Mouse (Mus musculus) cerebellum, adult 9-11 months (tissue): ENCODE measurements around the gene 9330182L06Rik.

Source experiments
- DNase-seq: peaks from one replicate; pipeline ENCODE4 v3.0.0; 2022

Gene 9330182L06Rik

DNA sequence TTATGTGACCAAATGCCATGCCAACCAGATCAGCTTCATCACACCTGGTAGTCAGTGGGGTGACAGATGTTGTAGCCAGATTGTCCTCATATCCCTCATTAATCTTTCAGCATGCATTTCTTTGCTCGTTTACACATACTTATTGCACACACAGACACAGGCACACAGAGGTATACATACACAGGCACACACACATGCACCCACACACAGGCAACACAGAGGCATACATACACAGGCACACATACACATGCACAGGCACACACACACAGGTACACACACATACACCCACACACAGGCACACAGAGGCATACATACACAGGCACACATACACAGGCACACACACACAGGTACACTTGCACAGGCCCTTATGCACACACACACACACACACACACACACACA is 99.0 kb downstream of the 9330182L06Rik start:
- DNase-seq, result no peak

DNA sequence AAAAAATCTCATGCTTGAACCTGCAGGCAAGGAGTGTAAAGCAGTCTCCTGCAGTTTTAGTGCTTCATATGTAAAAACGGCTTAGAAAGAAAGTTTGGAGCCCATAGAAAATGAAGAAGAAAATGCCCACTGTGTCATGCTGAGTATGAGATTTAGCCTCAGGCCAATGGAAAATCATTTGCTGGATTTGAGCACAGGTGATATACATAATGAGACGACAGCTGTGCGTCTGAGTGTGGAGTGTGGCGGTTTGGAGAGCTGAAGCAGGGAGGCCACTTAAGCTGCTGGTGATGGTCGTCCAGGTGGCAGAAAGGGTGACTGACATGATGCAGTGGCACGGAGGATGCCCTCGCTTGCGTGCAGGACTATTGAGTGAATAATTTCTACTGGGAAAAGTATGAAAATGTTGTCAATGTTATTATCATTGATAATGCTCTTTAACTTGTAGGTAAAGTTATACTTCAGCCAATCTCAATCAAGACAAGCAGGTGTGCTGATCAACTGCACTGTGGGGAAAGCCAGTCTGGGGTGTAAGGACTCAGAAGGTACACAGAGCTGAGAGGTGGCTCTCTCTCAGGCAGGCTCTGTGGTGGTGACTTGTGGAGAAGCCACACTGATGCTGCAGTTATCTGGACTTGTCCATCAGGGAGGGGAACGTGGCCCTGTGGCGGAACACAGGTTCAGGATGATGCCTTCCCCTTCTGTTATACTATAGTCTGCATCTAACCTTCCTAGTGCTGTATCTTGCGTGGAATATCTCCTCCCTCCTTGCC is 102.2 kb downstream of the 9330182L06Rik start:
- no peak for DNase-seq

DNA sequence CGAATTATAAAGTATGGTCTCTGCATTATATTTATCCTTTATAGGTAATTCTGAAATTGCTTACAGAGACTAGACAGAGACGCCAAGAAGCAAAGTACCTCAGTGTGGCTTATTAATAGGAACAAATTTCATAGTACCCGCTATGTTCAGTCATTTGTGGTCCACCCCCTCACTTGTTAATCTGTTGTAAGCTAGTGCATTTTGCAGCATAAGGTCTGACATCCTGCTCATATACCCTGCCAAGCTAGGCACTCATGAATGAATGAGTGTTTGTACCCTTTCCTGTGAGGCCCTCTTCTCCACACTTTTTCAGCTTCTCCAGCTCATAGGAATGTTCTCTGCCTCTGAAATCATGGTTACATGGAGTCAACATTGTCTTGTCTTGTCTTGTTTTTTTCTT is 105.2 kb downstream of the 9330182L06Rik start:
- DNase-seq, result no peak

DNA sequence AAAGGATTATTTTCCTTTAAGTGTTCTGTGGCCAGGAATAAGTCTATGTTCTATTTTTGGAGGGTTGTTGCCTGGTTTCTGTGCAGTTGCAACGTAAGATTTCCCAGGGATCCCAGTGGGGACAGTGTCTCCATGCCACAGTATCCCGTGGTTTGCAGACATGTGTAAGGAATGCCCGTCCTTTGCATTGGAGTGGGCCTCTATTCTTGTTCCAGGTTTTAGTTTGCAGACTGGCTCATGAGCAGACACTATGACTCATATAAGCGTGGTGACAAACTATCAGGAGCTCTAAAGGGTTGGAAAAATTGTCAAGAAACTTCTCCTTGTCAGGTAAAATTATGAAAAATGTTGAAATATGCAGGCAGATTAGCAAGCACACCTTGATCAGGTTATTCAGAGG is 107.4 kb downstream of the 9330182L06Rik start:
- DNase-seq, result no peak

DNA sequence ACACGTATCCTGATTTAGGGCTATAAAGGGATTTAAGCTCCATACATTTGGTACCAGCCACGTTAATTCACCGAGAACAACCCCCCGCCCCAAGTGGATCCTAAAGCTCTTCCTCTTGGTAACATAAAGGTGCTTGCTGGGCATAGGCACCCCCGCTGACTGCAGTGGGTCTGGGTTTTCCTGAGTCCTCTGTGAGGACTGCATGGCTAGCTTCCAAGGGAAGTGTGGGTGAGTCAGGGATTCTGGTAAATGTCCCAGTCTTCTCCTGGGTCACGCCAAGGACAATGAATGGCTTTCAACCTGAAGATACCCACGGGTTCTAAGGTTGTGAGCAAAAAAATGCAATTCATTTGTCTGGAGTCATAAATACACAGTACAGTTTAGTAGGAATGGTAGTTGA is 124.0 kb downstream of the 9330182L06Rik start:
- DNase-seq, result peak; percentile 32

DNA sequence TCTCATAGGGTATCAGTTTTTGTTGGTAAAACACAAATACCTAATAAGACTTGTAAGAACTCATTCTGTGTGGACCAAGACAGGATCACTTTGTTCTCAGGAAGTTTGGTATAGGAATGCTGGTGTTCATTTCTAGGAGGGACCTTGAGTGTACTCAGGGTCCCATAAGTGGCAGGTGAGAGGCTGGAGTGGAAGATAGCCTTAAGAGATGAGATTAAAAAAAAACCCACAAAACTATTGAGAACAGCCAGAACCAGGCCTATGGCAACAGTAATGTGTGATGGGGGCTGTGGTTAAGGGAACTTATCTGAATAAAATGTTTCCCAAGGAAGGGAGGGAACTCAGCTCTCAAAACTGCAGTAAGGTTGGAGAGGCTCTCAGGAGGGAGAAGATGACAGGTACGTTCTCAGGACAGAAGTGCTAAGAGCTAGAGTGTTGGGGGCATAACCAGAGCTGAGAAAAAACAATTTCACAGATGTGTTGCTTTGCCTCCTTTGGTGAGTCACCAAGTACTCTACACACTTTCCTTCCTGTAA is 126.0 kb downstream of the 9330182L06Rik start:
- DNase-seq, result no peak

DNA sequence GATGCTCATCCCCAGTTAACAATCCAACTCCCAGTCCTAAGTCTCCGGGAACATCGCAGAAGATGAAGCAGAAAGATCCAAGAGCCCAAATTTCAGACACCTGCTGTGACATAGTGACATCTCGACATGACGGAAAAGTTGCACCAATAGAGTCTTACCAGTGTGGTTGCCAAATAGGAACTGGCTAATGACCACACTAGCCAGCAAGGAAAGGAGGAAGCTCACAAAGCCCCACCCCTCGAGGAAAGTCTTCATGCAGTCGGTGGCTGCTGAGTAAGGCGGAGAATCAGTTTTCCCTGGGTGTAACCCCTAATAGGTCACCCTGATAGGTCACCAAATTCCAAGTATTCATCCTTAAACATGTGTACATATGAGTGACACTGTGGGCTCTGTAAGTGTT is 151.2 kb downstream of the 9330182L06Rik start:
- DNase-seq, result no peak

DNA sequence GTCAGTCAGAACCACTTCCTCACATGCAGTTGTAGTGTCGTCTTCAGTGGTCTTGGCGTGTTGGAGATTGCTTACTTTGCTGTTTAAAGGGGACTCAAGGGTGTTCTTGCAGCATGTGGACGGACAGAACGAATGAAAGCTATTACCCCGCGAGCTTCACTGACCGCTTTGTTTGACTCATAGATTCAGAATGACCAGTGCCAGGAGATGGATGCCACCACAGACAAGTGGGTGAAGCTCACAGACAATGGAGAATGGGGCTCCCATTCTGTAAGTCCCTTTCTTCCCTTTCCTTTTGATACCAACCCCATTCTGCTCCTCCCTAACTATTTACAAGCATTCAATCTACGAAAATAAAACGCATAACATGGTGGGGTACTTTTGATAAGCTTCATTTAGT is 151.9 kb downstream of the 9330182L06Rik start:
- no peak for DNase-seq

DNA sequence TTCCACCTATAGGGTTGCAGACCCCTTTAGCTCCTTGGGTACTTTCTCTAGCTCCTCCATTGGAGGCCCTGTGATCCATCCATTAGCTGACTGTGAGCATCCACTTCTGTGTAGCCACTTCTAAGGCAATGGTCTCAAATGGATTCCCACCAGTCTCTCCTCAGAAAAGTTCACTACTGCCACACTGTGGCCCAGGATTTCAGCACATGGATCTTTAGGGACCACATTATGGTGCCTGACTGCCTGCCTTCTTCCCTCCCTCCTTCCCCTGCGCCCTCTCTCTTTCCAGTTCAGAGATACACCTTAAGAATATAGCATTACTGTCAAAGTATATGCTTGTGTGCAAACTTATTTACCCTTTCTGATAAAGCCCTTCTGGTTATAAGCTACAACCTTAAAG is 154.0 kb downstream of the 9330182L06Rik start:
- no peak for DNase-seq

DNA sequence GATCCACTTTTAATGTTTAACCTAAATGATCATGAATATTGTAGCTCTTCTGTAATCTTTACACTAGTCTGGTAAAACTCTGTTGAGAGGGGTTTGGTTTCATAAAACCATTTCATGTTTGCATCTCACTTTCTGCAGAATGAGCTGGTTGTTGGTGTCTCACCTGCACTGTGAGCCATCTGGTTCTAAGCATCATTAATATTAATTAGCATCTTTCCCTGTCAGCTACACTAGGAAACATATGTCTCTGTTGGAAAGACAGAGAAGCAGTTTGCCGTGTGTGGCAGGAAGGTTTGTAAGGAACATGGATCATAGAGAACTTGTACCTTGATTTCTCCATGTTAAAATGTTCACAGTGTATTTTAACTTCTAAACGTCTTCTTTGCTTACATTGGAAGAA is 158.5 kb downstream of the 9330182L06Rik start:
- DNase-seq, result no peak

DNA sequence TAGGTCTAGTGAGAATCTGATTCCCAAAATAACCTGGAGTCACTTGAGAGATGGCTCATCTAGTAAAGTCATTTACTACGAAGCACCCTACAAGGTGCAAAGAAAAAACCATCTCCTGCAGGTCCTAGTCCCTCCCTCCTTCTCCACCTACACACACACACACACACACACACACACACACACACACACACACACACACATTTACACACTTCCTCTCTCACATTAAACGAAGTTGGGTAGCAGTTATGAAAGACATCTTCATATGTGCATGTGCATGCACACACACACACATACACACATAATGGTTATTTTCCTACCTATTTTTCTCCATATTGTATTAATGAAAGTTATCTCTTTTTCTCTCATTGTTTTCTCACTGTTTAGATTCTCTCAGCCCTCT is 161.2 kb downstream of the 9330182L06Rik start:
- DNase-seq, result no peak

DNA sequence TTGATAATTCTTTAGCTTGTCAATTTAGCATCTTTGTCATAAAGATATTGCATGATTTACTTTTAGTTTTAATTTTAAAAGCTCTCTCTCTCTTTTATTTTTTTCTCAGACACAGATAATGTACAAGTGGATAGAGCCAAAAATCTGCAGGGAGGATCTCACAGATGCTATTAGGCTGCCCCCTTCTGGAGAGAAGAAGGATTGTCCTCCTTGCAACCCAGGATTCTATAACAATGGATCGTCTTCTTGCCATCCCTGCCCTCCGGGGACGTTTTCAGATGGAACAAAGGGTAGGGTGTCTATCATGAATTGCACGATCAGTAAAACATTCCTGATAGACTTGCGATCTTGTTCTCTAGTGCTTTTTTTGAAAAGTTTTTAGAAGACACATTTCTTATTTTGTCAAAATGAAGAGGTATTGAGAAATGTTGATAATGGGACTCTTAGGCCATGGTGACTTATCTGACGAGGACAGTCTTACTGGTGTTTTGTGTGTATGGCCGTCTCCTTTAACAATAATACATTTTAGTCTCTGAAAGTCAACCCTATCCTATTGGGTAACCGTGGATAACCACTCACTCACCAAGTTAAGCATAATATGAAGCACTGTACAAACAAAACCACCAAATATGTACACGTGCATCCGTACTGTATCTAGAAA is 161.8 kb downstream of the 9330182L06Rik start:
- peak; percentile 59 for DNase-seq

DNA sequence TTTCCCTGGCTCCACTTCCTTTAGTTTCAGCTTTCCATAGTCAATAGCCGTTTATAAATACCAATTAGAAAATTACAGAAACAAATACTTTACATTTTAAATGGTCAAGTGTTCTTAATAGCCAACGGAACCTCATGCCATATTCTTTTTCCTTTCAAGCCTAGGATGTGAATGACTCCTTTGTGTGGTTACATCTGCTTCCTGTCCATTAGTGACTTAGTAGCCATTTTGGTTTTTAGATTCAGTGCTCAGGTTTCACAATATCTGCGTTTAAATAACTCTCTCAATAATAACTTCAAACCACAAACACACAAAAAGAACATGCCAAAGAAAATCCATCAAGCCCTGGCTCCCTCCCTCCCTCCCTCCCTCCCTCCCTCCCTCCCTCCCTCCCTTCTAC is 162.8 kb downstream of the 9330182L06Rik start:
- DNase-seq, result no peak

DNA sequence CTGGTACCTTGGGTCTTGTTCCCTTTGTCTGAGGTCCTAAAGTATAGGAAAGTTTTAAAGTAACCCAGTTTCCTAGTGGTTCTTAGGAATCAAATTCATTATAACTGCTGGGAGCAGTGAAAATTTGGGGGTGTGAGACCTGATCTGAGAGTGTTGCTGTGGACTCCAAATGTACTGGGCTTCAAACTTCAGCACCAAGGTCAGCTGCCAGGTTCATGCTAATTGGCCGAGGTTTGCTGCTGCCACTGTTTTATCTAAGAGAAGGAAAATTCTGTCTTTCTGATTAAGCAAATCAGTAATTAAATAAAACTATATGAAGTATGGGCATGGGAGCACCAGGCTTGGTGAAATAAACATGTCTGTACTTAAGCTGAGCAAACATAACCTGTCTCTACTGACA is 180.2 kb downstream of the 9330182L06Rik start:
- no peak for DNase-seq

DNA sequence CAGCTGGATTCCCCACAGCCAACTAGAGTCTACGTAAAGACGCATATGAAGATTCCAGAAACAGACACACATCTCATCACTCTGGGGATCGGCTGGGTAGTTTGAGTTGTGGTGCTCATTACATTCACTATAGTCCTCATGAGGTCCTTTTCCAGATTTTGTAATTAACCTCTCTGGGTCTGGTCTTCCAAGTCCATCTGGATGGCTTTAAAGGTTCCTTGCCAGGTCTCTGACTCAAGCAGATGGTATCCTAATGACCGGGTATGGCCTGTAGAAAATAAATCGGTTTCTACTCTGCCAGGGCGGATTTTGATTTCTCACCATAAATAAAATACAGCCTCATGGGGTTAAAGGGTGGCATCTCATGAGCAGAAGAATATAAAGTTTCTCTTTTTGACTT is 183.0 kb downstream of the 9330182L06Rik start:
- peak; percentile 80 for DNase-seq

DNA sequence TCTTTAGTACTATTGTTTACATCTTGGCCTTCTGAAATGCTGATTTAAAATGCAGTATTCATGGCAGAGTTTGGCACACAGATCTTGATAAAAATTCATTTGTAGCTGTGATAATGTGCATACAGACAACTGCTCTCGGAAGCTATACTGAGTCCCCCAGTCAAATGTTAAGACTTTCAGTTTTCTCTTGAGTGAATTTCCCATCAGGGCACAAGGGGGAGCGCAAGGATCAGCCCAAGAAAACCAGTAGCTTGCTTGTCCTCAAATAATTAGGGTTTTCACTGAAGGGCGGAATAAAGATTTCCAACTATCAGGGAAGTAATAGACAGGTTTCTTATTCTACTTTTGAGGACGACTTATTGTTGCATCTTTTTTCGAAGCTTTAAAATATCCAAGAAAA is 183.7 kb downstream of the 9330182L06Rik start:
- peak; percentile 62 for DNase-seq

DNA sequence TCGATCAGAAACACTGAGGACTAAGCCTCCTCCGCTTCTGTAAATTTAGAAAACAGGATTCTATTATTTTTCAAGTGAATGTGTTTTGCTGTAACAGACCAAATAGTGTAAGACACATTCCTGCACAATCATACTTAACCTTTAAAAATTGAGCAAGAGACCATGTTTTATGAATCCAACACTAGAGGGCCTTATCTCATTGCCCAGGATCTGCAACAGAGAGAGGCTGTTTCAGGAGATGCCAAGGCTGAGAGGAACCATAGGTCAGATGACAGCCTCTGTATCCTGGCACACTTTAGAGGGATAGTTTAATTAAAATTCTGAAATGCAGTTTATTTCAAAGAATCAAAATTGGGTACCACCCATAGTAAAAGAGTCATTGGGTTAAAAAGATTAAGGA is 187.4 kb downstream of the 9330182L06Rik start:
- no peak for DNase-seq

DNA sequence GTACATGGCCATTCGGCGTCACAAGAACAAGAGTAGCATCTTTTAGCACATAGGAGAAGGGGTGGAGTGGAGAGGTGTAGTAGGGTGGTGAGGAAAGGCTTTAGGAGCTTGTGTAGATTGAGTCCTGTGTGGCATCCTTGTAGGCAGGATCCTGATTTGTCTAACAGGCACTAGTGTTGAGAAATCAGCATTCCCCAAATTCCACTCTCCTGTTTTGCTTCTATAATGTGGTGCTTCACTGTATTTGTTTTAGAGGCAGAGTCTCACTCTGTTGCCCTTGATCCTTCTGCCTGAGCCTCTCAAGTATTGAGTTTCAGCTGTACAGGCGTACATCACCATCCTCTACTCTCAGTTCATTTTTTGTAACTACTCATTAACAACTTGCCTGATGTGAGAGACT is 211.7 kb downstream of the 9330182L06Rik start:
- DNase-seq, result no peak

DNA sequence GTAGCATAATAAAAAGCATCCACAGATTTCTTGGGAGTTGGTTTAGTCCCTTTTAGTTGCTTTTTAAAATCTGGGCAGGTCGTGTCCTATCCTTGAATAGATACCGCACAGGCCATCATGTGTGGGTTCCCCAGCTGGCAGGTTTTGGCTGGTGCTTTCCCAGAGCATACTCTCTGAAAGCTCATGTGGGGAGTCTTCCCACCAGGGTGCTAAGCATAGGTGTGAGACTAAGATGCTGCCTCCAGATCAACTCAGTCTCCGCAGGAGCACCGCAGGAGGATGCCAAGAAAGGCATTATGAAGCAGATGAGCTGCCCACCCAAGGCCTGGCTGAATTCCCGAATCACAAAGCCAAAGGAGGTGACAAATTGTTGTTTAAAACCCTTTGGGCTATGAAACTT is 229.5 kb downstream of the 9330182L06Rik start:
- peak; percentile 46 for DNase-seq

DNA sequence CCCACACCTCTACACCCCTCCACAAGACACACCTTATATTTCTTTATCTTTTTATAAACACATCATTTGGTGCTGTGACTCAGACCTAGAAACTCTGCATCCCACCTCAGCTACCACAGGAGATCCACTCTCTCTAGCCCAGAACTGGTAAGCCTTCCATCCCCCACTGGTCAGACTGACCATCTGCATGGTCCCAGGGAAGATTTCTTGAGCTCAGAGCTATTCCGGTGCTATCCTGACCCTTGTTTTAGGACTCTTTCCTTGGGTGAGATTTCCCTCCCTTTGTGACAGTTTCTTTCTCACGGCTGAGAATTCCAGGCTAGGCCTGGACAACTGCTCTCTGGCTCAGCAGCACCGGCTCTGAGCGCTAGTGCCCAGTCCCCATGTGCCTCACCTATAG is 231.3 kb downstream of the 9330182L06Rik start:
- no peak for DNase-seq

DNA sequence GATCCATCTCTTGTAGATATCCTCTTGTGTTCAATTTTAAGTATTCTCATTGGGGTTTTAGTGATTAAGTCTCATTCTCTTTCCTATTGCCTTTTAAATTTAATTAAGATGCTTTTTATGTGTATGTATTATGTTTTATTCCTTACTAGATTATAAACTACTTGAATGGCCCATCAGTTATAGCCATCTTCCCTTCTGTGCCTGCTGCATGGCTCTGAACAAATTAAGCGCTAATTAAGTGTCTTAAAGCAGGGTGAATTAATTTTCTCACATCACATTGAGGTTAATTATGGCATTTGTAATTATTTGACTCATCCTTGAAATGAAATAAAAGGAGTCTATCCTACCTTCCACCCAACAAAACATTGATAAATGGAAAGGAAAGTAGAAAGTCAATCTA is 245.1 kb downstream of the 9330182L06Rik start:
- DNase-seq, result no peak

DNA sequence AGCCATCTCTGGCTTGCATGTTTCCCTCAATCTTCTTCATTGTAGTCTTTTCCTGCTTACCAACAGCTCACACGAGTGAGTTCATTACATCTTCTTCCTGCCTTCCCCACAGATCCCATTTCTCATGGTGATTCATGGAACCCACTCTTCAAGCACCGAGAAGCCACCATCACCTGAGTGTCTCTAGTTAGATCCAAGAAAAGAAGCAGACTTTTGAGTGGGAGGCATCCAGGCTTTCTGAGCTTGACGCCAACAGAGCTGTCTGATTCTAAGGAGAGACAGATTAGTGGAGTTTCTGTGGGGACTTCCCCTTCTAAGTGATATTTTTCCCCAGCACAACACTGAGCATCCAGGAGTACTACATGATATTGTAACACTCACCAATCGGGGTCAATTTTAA is 259.6 kb downstream of the 9330182L06Rik start:
- DNase-seq, result no peak
